Mouse (Mus musculus): Measurements from ENCODE around the gene Abcc5. TPM values are rescaled to one million over a fixed set of nuclear protein-coding genes. Genes with fewer than 3 reads are reported as not detected.

The Abcc5 gene
- polyA plus RNA-seq, 1 experiment from 2014 or later = 65.1 TPM

DNA sequence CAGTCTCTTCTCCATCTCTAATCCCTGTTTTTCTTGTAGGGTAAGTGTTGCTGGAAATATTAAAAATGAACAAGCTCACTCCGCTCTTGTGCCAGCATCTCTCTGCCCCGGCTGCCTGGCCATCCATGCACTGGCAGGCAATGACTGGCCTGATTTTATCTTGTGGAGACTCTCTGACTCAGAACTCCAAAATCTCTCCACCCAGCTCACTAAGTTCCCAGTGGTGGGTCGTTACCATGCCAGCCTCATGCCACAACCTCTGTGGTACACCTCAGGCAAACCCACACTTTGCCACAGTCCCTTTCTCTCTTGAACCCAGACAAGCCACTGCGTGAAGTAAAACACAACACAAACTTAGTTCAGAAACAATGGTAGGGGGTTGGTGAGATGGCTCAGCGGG, 3.1 kb upstream of the Abcc5 start:
- no peak for ATAC-seq (ENCODE audit: low read depth)
- no peaks in the 10 kb centered on the region for H3K27me3 ChIP-seq (ENCODE audit: control insufficient read depth, insufficient read depth, low read depth, low read length)
- WGBS = 83% methylated on average over 5 of the region's 5 CpGs

DNA sequence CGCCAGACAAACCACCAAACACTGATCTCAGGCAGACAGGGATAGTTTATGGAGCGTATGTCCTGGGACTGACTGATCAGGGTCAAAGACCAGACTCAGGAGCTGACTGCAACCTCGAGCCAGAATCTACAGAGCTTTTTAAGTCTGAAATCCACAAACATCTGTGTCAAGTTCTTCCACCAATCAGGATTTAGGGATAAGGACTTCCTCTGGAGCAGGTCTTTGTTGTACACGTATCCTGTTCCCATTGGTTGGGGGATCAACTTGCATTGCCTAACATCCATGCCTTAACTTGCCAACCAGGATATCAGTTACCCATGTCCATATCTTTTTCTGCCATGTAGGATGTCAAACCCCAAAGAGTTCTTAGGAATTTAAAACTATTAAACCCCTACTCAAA, 1.4 kb upstream of the Abcc5 start:
- ATAC-seq (ENCODE audit: low read depth) = no peak
- Histone ChIP-seq H3K36me3 (ENCODE audit: control insufficient read depth, insufficient read depth, low read length) (no peaks in the 10 kb centered on the region), H3K9ac (ENCODE audit: low read length) (no peak overlapping the region), H3K4me1 (replicated peaks; ENCODE audit: control insufficient read depth, insufficient read depth, low read length) (peaks cover 10% of the 10 kb centered on the region), H3K9me3 (ENCODE audit: control insufficient read depth, low read length) (no peaks in the 10 kb centered on the region), H3K4me3 (ENCODE audit: low read length) (no peak overlapping the region), H3K27me3 (ENCODE audit: control insufficient read depth, insufficient read depth, low read depth, low read length) (no peaks in the 10 kb centered on the region), H3K4me2 (ENCODE audit: low read depth, low read length) (no peak overlapping the region), H3K27ac (ENCODE audit: low read length) (no peak overlapping the region)
- WGBS = 73% methylated on average over 4 of the region's 4 CpGs

More for the DNA sequence above, 3.1 kb upstream of the Abcc5 start:
- Histone ChIP-seq H3K9ac (ENCODE audit: low read length) (no peak overlapping the region), H3K27ac (ENCODE audit: low read length) (no peak overlapping the region), H3K36me3 (ENCODE audit: control insufficient read depth, insufficient read depth, low read length) (no peaks in the 10 kb centered on the region), H3K4me3 (ENCODE audit: low read length) (no peak overlapping the region), H3K9me3 (ENCODE audit: control insufficient read depth, low read length) (no peaks in the 10 kb centered on the region), H3K4me1 (replicated peaks; ENCODE audit: control insufficient read depth, insufficient read depth, low read length) (peaks cover 10% of the 10 kb centered on the region), H3K4me2 (ENCODE audit: low read depth, low read length) (no peak overlapping the region)

- WGBS = 34% methylated on average over 10 of the region's 10 CpGs
- H3K9ac ChIP-seq (ENCODE audit: low read length) = peak overlapping the region; percentile 69
- no peak for ATAC-seq (ENCODE audit: low read depth)
Observed at GRCm38 (mm10) chr16:20424719-20425650, 1.2 kb downstream of the Abcc5 start.

DNA sequence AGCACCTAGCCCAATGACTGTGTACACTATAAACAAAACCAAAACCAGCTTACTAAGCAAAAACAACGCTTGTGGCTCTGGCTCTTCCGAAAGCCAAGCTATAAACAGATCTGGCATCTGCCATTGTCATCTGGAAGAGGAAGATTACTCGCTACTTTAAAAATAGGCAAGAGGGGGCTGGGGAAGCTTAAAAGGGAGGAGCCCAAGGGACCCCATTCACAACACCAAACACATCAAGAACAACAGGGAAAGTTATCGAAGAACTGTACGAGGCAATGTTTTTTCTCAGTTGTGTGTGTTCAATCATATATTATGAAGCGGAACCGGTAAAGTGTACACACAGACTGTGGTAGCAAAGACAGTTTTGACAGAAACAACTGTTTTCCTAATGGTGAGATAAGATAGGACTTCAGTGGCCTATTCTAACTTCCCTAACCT, 1.9 kb downstream of the Abcc5 start:
- H3K9me3 ChIP-seq (ENCODE audit: control insufficient read depth, low read length) = no peaks in the 10 kb centered on the region
- WGBS = 59% methylated on average over 7 of the region's 7 CpGs
- no peaks in the 10 kb centered on the region for H3K27me3 ChIP-seq (ENCODE audit: control insufficient read depth, insufficient read depth, low read depth, low read length)
- H3K36me3 ChIP-seq (ENCODE audit: control insufficient read depth, insufficient read depth, low read length) = peaks cover 14% of the 10 kb centered on the region
- ATAC-seq (ENCODE audit: low read depth) = no peak
- 0 out of 2 replicates have a peak overlapping the region, but pooled peaks have one; percentile 0 for H3K4me3 ChIP-seq (ENCODE audit: low read length)
- H3K27ac ChIP-seq (ENCODE audit: low read length) = no peak overlapping the region
- H3K4me2 ChIP-seq (ENCODE audit: low read depth, low read length) = peak overlapping the region; percentile 76; the same call in 1 of the 2 replicates
- peaks cover 10% of the 10 kb centered on the region for H3K4me1 ChIP-seq (replicated peaks; ENCODE audit: control insufficient read depth, insufficient read depth, low read length)
- no peak overlapping the region for H3K9ac ChIP-seq (ENCODE audit: low read length)

More at GRCm38 (mm10) chr16:20424719-20425650, 1.2 kb downstream of the Abcc5 start:
- H3K36me3 ChIP-seq (ENCODE audit: control insufficient read depth, insufficient read depth, low read length) = peaks cover 14% of the 10 kb centered on the region
- H3K27me3 ChIP-seq (ENCODE audit: control insufficient read depth, insufficient read depth, low read depth, low read length) = no peaks in the 10 kb centered on the region
- peak overlapping the region; percentile 64 for H3K4me3 ChIP-seq (ENCODE audit: low read length)
- no peak overlapping the region for H3K27ac ChIP-seq (ENCODE audit: low read length)
- H3K4me2 ChIP-seq (ENCODE audit: low read depth, low read length) = peak overlapping the region; percentile 76
- peaks cover 10% of the 10 kb centered on the region for H3K4me1 ChIP-seq (replicated peaks; ENCODE audit: control insufficient read depth, insufficient read depth, low read length)
- no peaks in the 10 kb centered on the region for H3K9me3 ChIP-seq (ENCODE audit: control insufficient read depth, low read length)

- 67% methylated on average over 6 of the region's 6 CpGs for WGBS
- no peak overlapping the region for H3K4me3 ChIP-seq (ENCODE audit: low read length)
- H3K27me3 ChIP-seq (ENCODE audit: control insufficient read depth, insufficient read depth, low read depth, low read length) = no peaks in the 10 kb centered on the region
- no peak overlapping the region for H3K4me2 ChIP-seq (ENCODE audit: low read depth, low read length)
- no peak overlapping the region for H3K9ac ChIP-seq (ENCODE audit: low read length)
- no peaks in the 10 kb centered on the region for H3K9me3 ChIP-seq (ENCODE audit: control insufficient read depth, low read length)
- peaks cover 10% of the 10 kb centered on the region for H3K4me1 ChIP-seq (replicated peaks; ENCODE audit: control insufficient read depth, insufficient read depth, low read length)
- no peak for ATAC-seq (ENCODE audit: low read depth)
- H3K27ac ChIP-seq (ENCODE audit: low read length) = no peak overlapping the region
- H3K36me3 ChIP-seq (ENCODE audit: control insufficient read depth, insufficient read depth, low read length) = peaks cover 14% of the 10 kb centered on the region
Observed at GRCm38 (mm10) chr16:20422938-20423730, 3.1 kb downstream of the Abcc5 start.

DNA sequence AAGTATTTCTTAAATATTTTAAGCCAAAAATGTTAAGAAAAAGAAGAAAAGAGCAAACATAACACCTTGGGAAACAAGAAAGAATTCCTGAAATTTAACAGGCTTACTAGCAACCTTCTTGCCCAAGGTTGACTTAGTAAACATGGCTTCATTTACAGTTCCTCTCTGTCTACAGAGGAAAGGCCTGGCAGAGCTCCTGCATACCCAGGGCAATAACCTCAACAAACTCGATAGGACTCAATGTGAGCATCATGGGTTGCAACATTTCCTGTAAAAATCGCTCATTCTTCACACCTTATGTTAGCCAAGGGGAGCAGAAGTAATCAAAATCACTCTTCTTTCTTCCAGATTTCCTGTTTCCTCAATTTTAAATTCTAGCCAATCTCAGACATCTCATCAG, 8.1 kb downstream of the Abcc5 start:
- WGBS = 51% methylated on average over 2 of the region's 2 CpGs
- peaks cover 9% of the 10 kb centered on the region; the same call in 1 of the 2 replicates for H3K4me1 ChIP-seq (replicated peaks; ENCODE audit: control insufficient read depth, insufficient read depth, low read length)

GRCm38 (mm10) chr16:20416262-20416661, 9.9 kb downstream of the Abcc5 start:
- Histone ChIP-seq H3K4me2 (ENCODE audit: low read depth, low read length) (no peak overlapping the region), H3K4me3 (ENCODE audit: low read length) (no peak overlapping the region), H3K9me3 (ENCODE audit: control insufficient read depth, low read length) (no peaks in the 10 kb centered on the region), H3K27me3 (ENCODE audit: control insufficient read depth, insufficient read depth, low read depth, low read length) (no peaks in the 10 kb centered on the region), H3K9ac (ENCODE audit: low read length) (no peak overlapping the region), H3K27ac (ENCODE audit: low read length) (no peak overlapping the region), H3K4me1 (replicated peaks; ENCODE audit: control insufficient read depth, insufficient read depth, low read length) (peaks cover 9% of the 10 kb centered on the region; the same call in 1 of the 2 replicates), H3K36me3 (ENCODE audit: control insufficient read depth, insufficient read depth, low read length) (peaks cover 10% of the 10 kb centered on the region)
- ATAC-seq (ENCODE audit: low read depth) = no peak
- WGBS = 84% methylated on average over 2 of the region's 2 CpGs

More for the DNA sequence above, 8.1 kb downstream of the Abcc5 start:
- peaks cover 17% of the 10 kb centered on the region for H3K36me3 ChIP-seq (ENCODE audit: control insufficient read depth, insufficient read depth, low read length)
- H3K27me3 ChIP-seq (ENCODE audit: control insufficient read depth, insufficient read depth, low read depth, low read length) = no peaks in the 10 kb centered on the region
- ATAC-seq (ENCODE audit: low read depth) = no peak
- H3K27ac ChIP-seq (ENCODE audit: low read length) = no peak overlapping the region
- no peak overlapping the region for H3K4me3 ChIP-seq (ENCODE audit: low read length)
- no peaks in the 10 kb centered on the region for H3K9me3 ChIP-seq (ENCODE audit: control insufficient read depth, low read length)
- H3K9ac ChIP-seq (ENCODE audit: low read length) = no peak overlapping the region
- H3K4me2 ChIP-seq (ENCODE audit: low read depth, low read length) = no peak overlapping the region

DNA sequence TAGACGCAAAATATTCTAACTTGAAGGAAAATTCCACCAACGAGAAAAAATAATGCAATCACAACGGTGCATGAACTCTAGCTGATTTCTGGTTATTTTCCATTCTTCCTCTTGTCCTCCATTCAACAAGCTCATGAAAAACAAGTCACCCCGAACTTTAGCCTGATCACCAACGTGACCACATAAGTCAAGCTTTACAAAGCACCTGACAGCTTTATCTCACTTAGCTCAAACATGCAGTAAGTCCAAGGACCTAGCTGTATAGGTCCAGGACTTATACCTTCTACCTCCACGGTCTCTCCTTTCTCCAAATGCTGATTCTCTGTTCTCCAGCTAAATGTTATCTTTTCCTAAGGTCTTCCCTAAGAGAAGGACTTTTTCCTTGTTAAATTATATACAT, 10.4 kb downstream of the Abcc5 start:
- peaks cover 9% of the 10 kb centered on the region; the same call in 1 of the 2 replicates for H3K4me1 ChIP-seq (replicated peaks; ENCODE audit: control insufficient read depth, insufficient read depth, low read length)
- H3K9me3 ChIP-seq (ENCODE audit: control insufficient read depth, low read length) = no peaks in the 10 kb centered on the region
- no peak overlapping the region for H3K9ac ChIP-seq (ENCODE audit: low read length)
- no peak for ATAC-seq (ENCODE audit: low read depth)
- H3K4me3 ChIP-seq (ENCODE audit: low read length) = no peak overlapping the region
- no peak overlapping the region for H3K4me2 ChIP-seq (ENCODE audit: low read depth, low read length)
- peaks cover 6% of the 10 kb centered on the region; the same call in 1 of the 2 replicates for H3K36me3 ChIP-seq (ENCODE audit: control insufficient read depth, insufficient read depth, low read length)
- H3K27ac ChIP-seq (ENCODE audit: low read length) = no peak overlapping the region
- H3K27me3 ChIP-seq (ENCODE audit: control insufficient read depth, insufficient read depth, low read depth, low read length) = no peaks in the 10 kb centered on the region
- WGBS = 75% methylated on average over 6 of the region's 6 CpGs

DNA sequence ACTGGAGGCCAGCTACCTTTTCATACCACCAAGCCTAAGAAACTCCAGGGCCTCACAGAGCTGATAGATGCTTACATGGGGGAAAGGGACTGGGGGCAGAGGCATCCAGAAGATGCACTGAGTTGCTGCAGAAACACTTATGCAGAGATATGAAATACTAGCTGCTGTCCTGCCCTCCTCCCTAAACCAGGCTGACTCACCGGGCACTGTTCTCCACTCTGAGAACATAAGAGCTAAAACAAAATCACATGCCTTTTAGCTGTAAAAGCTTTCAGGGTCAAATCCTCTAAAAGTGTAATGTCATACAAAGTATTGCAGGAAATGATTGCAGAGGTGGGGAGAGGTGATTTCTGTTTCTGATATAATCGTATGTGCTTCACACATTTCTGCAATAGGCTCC, 11.0 kb downstream of the Abcc5 start:
- H3K9ac ChIP-seq (ENCODE audit: low read length) = no peak overlapping the region
- 75% methylated on average over 2 of the region's 2 CpGs for WGBS
- no peak overlapping the region for H3K4me2 ChIP-seq (ENCODE audit: low read depth, low read length)
- peaks cover 4% of the 10 kb centered on the region; the same call in 1 of the 2 replicates for H3K36me3 ChIP-seq (ENCODE audit: control insufficient read depth, insufficient read depth, low read length)
- H3K27me3 ChIP-seq (ENCODE audit: control insufficient read depth, insufficient read depth, low read depth, low read length) = no peaks in the 10 kb centered on the region
- H3K4me1 ChIP-seq (replicated peaks; ENCODE audit: control insufficient read depth, insufficient read depth, low read length) = peaks cover 9% of the 10 kb centered on the region; the same call in 1 of the 2 replicates
- H3K27ac ChIP-seq (ENCODE audit: low read length) = no peak overlapping the region
- ATAC-seq (ENCODE audit: low read depth) = no peak
- H3K4me3 ChIP-seq (ENCODE audit: low read length) = no peak overlapping the region
- no peaks in the 10 kb centered on the region for H3K9me3 ChIP-seq (ENCODE audit: control insufficient read depth, low read length)

All from lung, embryonic 16.5 days (tissue).